Mouse (Mus musculus): ENCODE results near the gene Erlin1. TPM values are rescaled to one million over a fixed set of nuclear protein-coding genes. Genes with fewer than 3 reads are reported as not detected.

Gene Erlin1
- total RNA-seq, 1 experiment from 2014 or later = 16.9 TPM

- ATAC-seq (replicated peaks in 1 of 2; ENCODE audit: insufficient read depth in 1 of 2, low FRiP score in 2 of 2, low TSS enrichment in 1 of 2, low read depth in 1 of 2, poor library complexity in 2 of 2, severe bottlenecking in 2 of 2) = no peak
Observed at GRCm38 (mm10) chr19:44019739-44020138, 49.8 kb downstream of the Erlin1 start.

GRCm38 (mm10) chr19:44013862-44014261 lies 55.7 kb downstream of the Erlin1 start:
- no peak for ATAC-seq (replicated peaks in 1 of 2; ENCODE audit: insufficient read depth in 1 of 2, low FRiP score in 2 of 2, low TSS enrichment in 1 of 2, low read depth in 1 of 2, poor library complexity in 2 of 2, severe bottlenecking in 2 of 2)

GRCm38 (mm10) chr19:44008784-44009183 lies 60.8 kb downstream of the Erlin1 start:
- ATAC-seq (replicated peaks in 1 of 2; ENCODE audit: insufficient read depth in 1 of 2, low FRiP score in 2 of 2, low TSS enrichment in 1 of 2, low read depth in 1 of 2, poor library complexity in 2 of 2, severe bottlenecking in 2 of 2) = no peak

GRCm38 (mm10) chr19:44007186-44007585 lies 62.4 kb downstream of the Erlin1 start:
- no peak for ATAC-seq (replicated peaks in 1 of 2; ENCODE audit: insufficient read depth in 1 of 2, low FRiP score in 2 of 2, low TSS enrichment in 1 of 2, low read depth in 1 of 2, poor library complexity in 2 of 2, severe bottlenecking in 2 of 2)

GRCm38 (mm10) chr19:44005025-44005424 lies 64.6 kb downstream of the Erlin1 start:
- no peak for ATAC-seq (replicated peaks in 1 of 2; ENCODE audit: insufficient read depth in 1 of 2, low FRiP score in 2 of 2, low TSS enrichment in 1 of 2, low read depth in 1 of 2, poor library complexity in 2 of 2, severe bottlenecking in 2 of 2)

- no peak for ATAC-seq (replicated peaks in 1 of 2; ENCODE audit: insufficient read depth in 1 of 2, low FRiP score in 2 of 2, low TSS enrichment in 1 of 2, low read depth in 1 of 2, poor library complexity in 2 of 2, severe bottlenecking in 2 of 2)
Observed at GRCm38 (mm10) chr19:44004261-44004660, 65.3 kb downstream of the Erlin1 start.

- ATAC-seq (replicated peaks in 1 of 2; ENCODE audit: insufficient read depth in 1 of 2, low FRiP score in 2 of 2, low TSS enrichment in 1 of 2, low read depth in 1 of 2, poor library complexity in 2 of 2, severe bottlenecking in 2 of 2) = no peak
Observed at GRCm38 (mm10) chr19:44000720-44001119, 68.9 kb downstream of the Erlin1 start.

GRCm38 (mm10) chr19:44000061-44000460 lies 69.5 kb downstream of the Erlin1 start:
- ATAC-seq (replicated peaks in 1 of 2; ENCODE audit: insufficient read depth in 1 of 2, low FRiP score in 2 of 2, low TSS enrichment in 1 of 2, low read depth in 1 of 2, poor library complexity in 2 of 2, severe bottlenecking in 2 of 2) = no peak

- no peak for ATAC-seq (replicated peaks in 1 of 2; ENCODE audit: insufficient read depth in 1 of 2, low FRiP score in 2 of 2, low TSS enrichment in 1 of 2, low read depth in 1 of 2, poor library complexity in 2 of 2, severe bottlenecking in 2 of 2)
Observed at GRCm38 (mm10) chr19:43998802-43999527, 70.6 kb downstream of the Erlin1 start.

- no peak for ATAC-seq (replicated peaks in 1 of 2; ENCODE audit: insufficient read depth in 1 of 2, low FRiP score in 2 of 2, low TSS enrichment in 1 of 2, low read depth in 1 of 2, poor library complexity in 2 of 2, severe bottlenecking in 2 of 2)
Observed at GRCm38 (mm10) chr19:43998101-43998500, 71.5 kb downstream of the Erlin1 start.

- no peak for ATAC-seq (replicated peaks in 1 of 2; ENCODE audit: insufficient read depth in 1 of 2, low FRiP score in 2 of 2, low TSS enrichment in 1 of 2, low read depth in 1 of 2, poor library complexity in 2 of 2, severe bottlenecking in 2 of 2)
Observed at GRCm38 (mm10) chr19:43995427-43995826, 74.2 kb downstream of the Erlin1 start.

- no peak for ATAC-seq (replicated peaks in 1 of 2; ENCODE audit: insufficient read depth in 1 of 2, low FRiP score in 2 of 2, low TSS enrichment in 1 of 2, low read depth in 1 of 2, poor library complexity in 2 of 2, severe bottlenecking in 2 of 2)
Observed at GRCm38 (mm10) chr19:43992464-43992863, 77.1 kb downstream of the Erlin1 start.

GRCm38 (mm10) chr19:43990362-43990761 lies 79.2 kb downstream of the Erlin1 start:
- no peak for ATAC-seq (replicated peaks in 1 of 2; ENCODE audit: insufficient read depth in 1 of 2, low FRiP score in 2 of 2, low TSS enrichment in 1 of 2, low read depth in 1 of 2, poor library complexity in 2 of 2, severe bottlenecking in 2 of 2)

GRCm38 (mm10) chr19:43986069-43986794 lies 83.4 kb downstream of the Erlin1 start, which contains the start of gene Cpn1:
TSS of gene Cpn1 (minus strand) at chr19:43986556.
- peak in 1 of 2 experiments; percentile 48; a peak in 1 of 4 replicates for ATAC-seq (replicated peaks in 1 of 2; ENCODE audit: insufficient read depth in 1 of 2, low FRiP score in 2 of 2, low TSS enrichment in 1 of 2, low read depth in 1 of 2, poor library complexity in 2 of 2, severe bottlenecking in 2 of 2)

Other genes with a start within 250 kb of the Erlin1 start
- 17.4 and 20.1 TPM in 2 replicates for gene Dnmbp, start 129.6 kb downstream of the Erlin1 start, total RNA-seq (2017)
- not detected in 2 replicates for gene Cpn1, start 83.2 kb downstream of the Erlin1 start, total RNA-seq (2017)
- not detected in 2 replicates for gene Cyp2c23, start 40.6 kb downstream of the Erlin1 start, total RNA-seq (2017)
- 58.9 and 63.9 TPM in 2 replicates for gene Chuk, start 37.7 kb upstream of the Erlin1 start, total RNA-seq (2017)
- 24.7 and 41.4 TPM in 2 replicates for gene Cwf19l1, start 66.1 kb upstream of the Erlin1 start, total RNA-seq (2017)
- 35.1 and 65.0 TPM in 2 replicates for gene Bloc1s2, start 76.7 kb upstream of the Erlin1 start, total RNA-seq (2017)
- gene Pkd2l1, start 122.7 kb upstream of the Erlin1 start, total RNA-seq (2017) = not detected in 2 replicates
- gene Scd3, start 133.5 kb upstream of the Erlin1 start, total RNA-seq (2017) = 0.06 and 0.20 TPM in 2 replicates
- 126 and 150 TPM in 2 replicates for gene Scd2, start 223.9 kb upstream of the Erlin1 start, total RNA-seq (2017)